Mouse (Mus musculus) testis, adult 2 months (tissue): ENCODE data around the gene Ttn.

Source experiments
- CTCF ChIP-seq: fragments of 200-500 bp; IDR thresholded peaks from 2 replicates; pipeline ENCODE4 v1.5.1; 2012; ENCODE audit warnings: low read depth, mild to moderate bottlenecking, inconsistent platforms, low read length, moderate library complexity; ENCODE audit not compliant: control insufficient read depth, insufficient read depth, insufficient replicate concordance
- POLR2A ChIP-seq: fragments of 200-500 bp; IDR thresholded peaks from 2 replicates; pipeline ENCODE4 v1.6.1; 2012; ENCODE audit warnings: low read depth, mild to moderate bottlenecking, inconsistent platforms, low read length, moderate library complexity; ENCODE audit not compliant: control insufficient read depth

DNA sequence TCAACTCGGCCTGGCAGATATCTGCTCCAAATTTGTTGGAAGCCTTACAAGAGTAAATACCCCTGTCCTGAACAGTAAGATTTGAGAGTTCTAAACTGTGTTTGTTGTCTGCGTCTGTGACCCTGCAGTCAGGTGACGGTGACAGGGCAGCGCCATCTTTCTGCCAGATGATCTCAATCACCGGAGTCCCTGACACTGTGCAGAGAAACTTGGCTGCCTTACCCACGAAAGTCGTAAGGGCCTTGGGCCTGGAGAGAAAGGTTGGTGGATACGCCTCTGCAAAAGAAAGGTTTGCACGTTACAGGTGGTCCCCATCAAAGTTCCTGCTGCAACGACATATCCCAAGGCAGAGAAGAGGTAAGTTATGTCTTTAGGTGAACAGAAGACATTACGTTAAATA, 79.0 kb downstream of the Ttn start:
- TF ChIP-seq POLR2A (no peak), CTCF (no peak)
